Mouse (Mus musculus) embryonic fibroblast, embryonic 13.5 days (primary cell): Measurements from ENCODE around the gene Hecw1.

ENCODE experiments used
- CTCF ChIP-seq: IDR thresholded peaks from 2 replicates; pipeline ENCODE4 v1.5.1; 2011; ENCODE audit warnings: mild to moderate bottlenecking, control low read depth, low read length, moderate library complexity, borderline replicate concordance; ENCODE audit not compliant: insufficient read depth
- POLR2A ChIP-seq: IDR thresholded peaks from 2 replicates; pipeline ENCODE4 v1.6.1; 2011; ENCODE audit warnings: low read depth, mild to moderate bottlenecking, control low read depth, low read length, moderate library complexity

DNA sequence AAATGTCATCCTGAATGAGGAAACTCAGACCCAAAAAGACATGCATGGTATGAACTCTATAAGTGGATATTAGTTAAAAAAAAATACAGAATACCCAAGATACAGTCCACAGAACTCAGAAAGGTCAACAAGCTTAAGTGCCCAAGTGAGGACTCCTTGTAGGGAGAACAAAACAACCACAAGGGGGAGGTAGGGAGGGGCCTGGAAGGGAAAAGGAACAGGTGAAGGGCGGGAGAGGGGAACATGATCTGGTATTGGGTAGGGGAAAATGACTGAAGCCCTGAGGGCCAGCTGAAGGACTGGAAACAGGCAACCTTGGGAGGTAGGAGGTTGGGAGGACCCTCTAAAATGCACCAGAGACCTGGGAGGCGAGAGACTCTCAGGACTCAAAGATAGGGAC lies 220.1 kb downstream of the Hecw1 start:
- TF ChIP-seq POLR2A (no peak), CTCF (no peak)
